Mouse (Mus musculus) heart, embryonic 13.5 days (tissue): ENCODE measurements around the gene Ifnar1. TPM values are rescaled to one million over a fixed set of nuclear protein-coding genes. Genes with fewer than 3 reads are reported as not detected.

Experiments used
- ATAC-seq: fragments of 200-750 bp; cut with Nextera tagmentation; 2 replicates; pipeline ENCODE4 v1.8.0; 2017; ENCODE audit warnings: moderate TSS enrichment; ENCODE audit not compliant: insufficient number of reproducible peaks, low FRiP score, low TSS enrichment; ENCODE audit errors: extremely low read depth
- H3K27ac ChIP-seq: fragments of 300-500 bp; sonication (generic); replicated peaks from 2 replicates; pipeline ENCODE4 v1.5.1; 2015; ENCODE audit warnings: moderate library complexity, mild to moderate bottlenecking, inconsistent platforms
- H3K27me3 ChIP-seq: fragments of 300-500 bp; sonication (generic); replicated peaks from 2 replicates; pipeline ENCODE4 v1.6.1; 2015; ENCODE audit warnings: mild to moderate bottlenecking, inconsistent platforms
- H3K36me3 ChIP-seq: fragments of 300-500 bp; sonication (generic); 2 replicates; pipeline ENCODE4 v1.6.1; 2015; ENCODE audit warnings: mild to moderate bottlenecking, inconsistent platforms
- H3K4me1 ChIP-seq: fragments of 300-500 bp; sonication (generic); 2 replicates; pipeline ENCODE4 v1.6.1; 2015; ENCODE audit warnings: inconsistent platforms
- H3K4me2 ChIP-seq: fragments of 300-500 bp; sonication (generic); 2 replicates; pipeline ENCODE4 v1.6.1; 2015; ENCODE audit warnings: inconsistent platforms, mild to moderate bottlenecking, moderate library complexity
- H3K4me3 ChIP-seq: fragments of 300-500 bp; sonication (generic); 2 replicates; pipeline ENCODE4 v1.5.1; 2015; ENCODE audit warnings: moderate library complexity, mild to moderate bottlenecking, inconsistent platforms
- H3K9ac ChIP-seq: fragments of 300-500 bp; sonication (generic); 2 replicates; pipeline ENCODE4 v1.6.1; 2015; ENCODE audit warnings: inconsistent platforms, mild to moderate bottlenecking, moderate library complexity
- H3K9me3 ChIP-seq: fragments of 300-500 bp; sonication (generic); 2 replicates; pipeline ENCODE4 v1.6.1; 2016; ENCODE audit warnings: inconsistent platforms
- WGBS: fragments of 180-500 bp; shearing (Covaris S2); methylation state at CpG from one replicate; pipeline ENCODE4 v1.1.7; 2015; ENCODE audit warnings: mixed read lengths; 5-methylcytosine and 5-hydroxymethylcytosine counted together
- polyA plus RNA-seq: library from polyadenylated mRNA; unstranded; fragments of >200 nt; fragmentation: Nextera tagmentation; extraction: Ambion mirVana; gene quantifications from 2 replicates; pipeline ENCODE4 v1.2.1, GENCODE M21; 2015

Gene Ifnar1
- polyA plus RNA-seq, 1 experiment from 2014 or later = 33.1 TPM

DNA sequence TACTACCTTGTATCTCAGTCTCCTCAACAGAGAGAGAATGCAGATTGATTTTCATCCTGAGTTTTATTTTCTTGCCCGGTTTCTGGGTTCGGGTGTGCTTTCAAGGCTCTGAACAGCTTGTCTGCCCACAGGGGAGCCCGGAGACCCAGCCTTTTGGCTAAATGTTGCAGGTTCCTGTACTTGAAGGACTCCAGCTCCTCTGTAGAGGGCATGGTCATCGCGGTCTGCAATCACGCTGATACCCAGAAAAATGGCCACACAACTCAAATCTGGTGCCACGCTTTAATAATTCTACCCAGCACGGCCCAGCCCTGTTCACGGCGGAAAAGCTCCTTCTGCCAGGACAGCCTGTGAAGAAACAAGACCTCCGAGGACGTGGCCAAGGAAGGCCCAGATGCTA, 21.4 kb downstream of the Ifnar1 start:
- no peak overlapping the region for H3K4me2 ChIP-seq
- no peak overlapping the region for H3K4me3 ChIP-seq
- H3K27ac ChIP-seq = no peak overlapping the region
- H3K27me3 ChIP-seq = no peaks in the 10 kb centered on the region
- H3K36me3 ChIP-seq = peaks cover 72% of the 10 kb centered on the region
- H3K4me1 ChIP-seq = 0 out of 2 replicates have a peak, but pooled peaks cover 2% of the 10 kb centered on the region
- H3K9me3 ChIP-seq = no peaks in the 10 kb centered on the region
- no peak overlapping the region for H3K9ac ChIP-seq
- 94% methylated on average over 12 of the region's 12 CpGs for WGBS
- no peak for ATAC-seq

- Histone ChIP-seq H3K9me3 (no peaks in the 10 kb centered on the region), H3K36me3 (peaks cover 20% of the 10 kb centered on the region), H3K4me1 (peaks cover 6% of the 10 kb centered on the region; the same call in 1 of the 2 replicates), H3K4me2 (no peak overlapping the region), H3K27ac (no peak overlapping the region), H3K9ac (peak overlapping the region; percentile 6; the same call in 1 of the 2 replicates), H3K4me3 (no peak overlapping the region), H3K27me3 (no peaks in the 10 kb centered on the region)
- WGBS = 30% methylated on average over 7 of the region's 7 CpGs
- no peak for ATAC-seq
These were observed 27.2 kb downstream of the Ifnar1 start for GRCm38 (mm10) chr16:91512161-91512787.

- 78% methylated on average over 6 of the region's 6 CpGs for WGBS
- H3K9ac ChIP-seq = no peak overlapping the region
- no peak overlapping the region for H3K27ac ChIP-seq
- H3K4me1 ChIP-seq = peaks cover 4% of the 10 kb centered on the region; the same call in 1 of the 2 replicates
- no peaks in the 10 kb centered on the region for H3K27me3 ChIP-seq
- H3K9me3 ChIP-seq = no peaks in the 10 kb centered on the region
- no peak overlapping the region for H3K4me2 ChIP-seq
- ATAC-seq = no peak
- no peak overlapping the region for H3K4me3 ChIP-seq
- H3K36me3 ChIP-seq = peaks cover 13% of the 10 kb centered on the region
These were observed 28.1 kb downstream of the Ifnar1 start for GRCm38 (mm10) chr16:91513099-91513498.

- WGBS = 47% methylated on average over 7 of the region's 7 CpGs
- H3K27me3 ChIP-seq = no peaks in the 10 kb centered on the region
- H3K4me3 ChIP-seq = no peak overlapping the region
- H3K4me1 ChIP-seq = peaks cover 4% of the 10 kb centered on the region; the same call in 1 of the 2 replicates
- ATAC-seq = no peak
- no peak overlapping the region for H3K27ac ChIP-seq
- H3K9ac ChIP-seq = no peak overlapping the region; the same call in 1 of the 2 replicates
- no peaks in the 10 kb centered on the region for H3K36me3 ChIP-seq
- H3K4me2 ChIP-seq = no peak overlapping the region
- H3K9me3 ChIP-seq = no peaks in the 10 kb centered on the region
These were observed 32.0 kb downstream of the Ifnar1 start for GRCm38 (mm10) chr16:91517020-91517419.

DNA sequence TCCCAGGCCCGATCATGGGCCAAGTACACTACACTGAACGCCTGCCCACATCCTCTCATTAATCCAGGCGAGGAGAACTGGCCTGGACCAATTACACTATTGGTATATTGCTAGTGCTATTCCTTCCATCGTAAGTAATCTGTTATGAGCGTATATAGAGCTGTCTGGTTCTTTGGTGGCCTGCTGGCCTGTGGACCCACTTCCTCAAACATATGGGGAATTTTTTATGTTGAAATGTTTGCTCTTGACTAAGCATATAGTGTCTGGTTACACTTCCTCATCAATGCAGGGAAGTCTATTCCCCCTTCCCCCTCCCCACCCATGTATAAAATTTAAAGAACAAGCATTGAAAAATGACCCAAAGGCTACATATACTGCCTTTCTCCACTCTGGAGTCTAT, 37.0 kb downstream of the Ifnar1 start:
- H3K9me3 ChIP-seq = no peaks in the 10 kb centered on the region
- H3K4me2 ChIP-seq = no peak overlapping the region
- no peaks in the 10 kb centered on the region for H3K27me3 ChIP-seq
- 78% methylated on average over 5 of the region's 5 CpGs for WGBS
- ATAC-seq = no peak
- H3K4me1 ChIP-seq = peaks cover 2% of the 10 kb centered on the region; the same call in 1 of the 2 replicates
- H3K27ac ChIP-seq = no peak overlapping the region
- no peaks in the 10 kb centered on the region for H3K36me3 ChIP-seq
- H3K4me3 ChIP-seq = no peak overlapping the region
- no peak overlapping the region for H3K9ac ChIP-seq

DNA sequence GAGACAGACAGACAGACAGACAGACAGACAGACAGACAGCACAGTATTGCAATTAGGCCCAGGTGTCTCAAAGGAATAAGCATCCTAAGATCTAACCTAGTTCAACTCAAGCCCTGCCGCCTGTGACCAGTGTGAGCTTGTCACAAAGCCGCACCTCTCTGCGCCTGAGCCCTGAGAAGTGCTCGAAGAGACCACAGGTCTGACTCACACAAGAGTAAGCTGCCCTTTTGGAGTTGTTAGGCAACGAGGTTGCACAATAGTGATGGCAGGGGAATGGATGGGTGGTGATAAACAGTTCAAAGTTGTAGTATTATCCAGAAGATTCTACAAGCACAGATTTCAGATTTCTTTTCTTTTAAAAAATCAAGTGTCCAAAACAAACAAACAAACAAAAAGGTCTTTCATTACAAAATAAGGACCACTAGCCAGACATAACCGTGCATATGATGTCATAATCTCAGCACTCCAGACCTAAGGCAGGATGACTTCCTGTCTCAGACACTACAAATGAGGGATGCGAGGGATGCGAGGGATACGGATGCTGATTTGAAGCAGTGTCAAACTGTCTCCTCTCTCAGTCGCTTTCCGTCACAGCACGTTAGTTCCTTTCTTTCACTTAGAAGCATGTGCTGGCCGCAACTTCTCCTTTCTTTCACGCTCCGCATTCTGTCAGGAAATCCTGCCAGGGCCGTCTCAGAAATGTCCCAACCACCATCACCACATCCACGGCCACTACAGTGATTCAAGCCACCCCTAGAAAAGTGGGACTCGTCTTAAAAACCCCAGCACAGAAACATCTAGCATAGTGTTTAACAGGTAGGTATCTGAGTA, 37.7 kb downstream of the Ifnar1 start:
- no peak for ATAC-seq
- Histone ChIP-seq H3K27ac (no peak overlapping the region), H3K9me3 (no peaks in the 10 kb centered on the region), H3K4me2 (no peak overlapping the region), H3K9ac (no peak overlapping the region), H3K4me3 (no peak overlapping the region), H3K36me3 (no peaks in the 10 kb centered on the region), H3K27me3 (no peaks in the 10 kb centered on the region), H3K4me1 (peaks cover 5% of the 10 kb centered on the region)
- 70% methylated on average over 18 of the region's 18 CpGs for WGBS

GRCm38 (mm10) chr16:91524206-91524605, 39.2 kb downstream of the Ifnar1 start:
- Histone ChIP-seq H3K36me3 (no peaks in the 10 kb centered on the region), H3K9me3 (no peaks in the 10 kb centered on the region), H3K9ac (no peak overlapping the region), H3K27ac (no peak overlapping the region), H3K4me1 (peaks cover 6% of the 10 kb centered on the region), H3K4me2 (no peak overlapping the region), H3K4me3 (no peak overlapping the region), H3K27me3 (no peaks in the 10 kb centered on the region)
- 74% methylated on average over 5 of the region's 5 CpGs for WGBS
- no peak for ATAC-seq

DNA sequence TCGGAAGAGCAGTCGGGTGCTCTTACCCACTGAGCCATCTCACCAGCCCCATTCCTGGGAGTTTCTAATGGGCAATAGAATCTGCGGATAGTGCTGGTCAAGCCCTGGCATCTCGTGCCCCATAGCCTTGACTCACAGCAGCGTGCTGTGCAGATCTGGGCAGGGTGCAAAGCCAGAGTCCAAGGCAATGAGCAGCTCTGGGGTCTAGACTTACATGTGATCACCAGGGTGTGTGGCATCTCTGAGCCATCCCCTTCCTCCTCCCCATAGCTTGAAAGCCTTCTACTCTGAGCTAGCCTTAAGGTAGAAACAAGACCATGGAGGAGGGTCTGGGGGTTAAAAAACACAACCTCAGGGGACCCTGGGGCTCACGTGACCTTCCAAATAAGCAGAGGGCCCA, 41.2 kb downstream of the Ifnar1 start:
- WGBS = 93% methylated on average over 6 of the region's 6 CpGs
- H3K27me3 ChIP-seq = no peaks in the 10 kb centered on the region
- H3K27ac ChIP-seq = no peak overlapping the region
- no peaks in the 10 kb centered on the region for H3K9me3 ChIP-seq
- no peak overlapping the region for H3K9ac ChIP-seq
- no peaks in the 10 kb centered on the region for H3K36me3 ChIP-seq
- no peak overlapping the region for H3K4me2 ChIP-seq
- ATAC-seq = no peak
- H3K4me1 ChIP-seq = peaks cover 10% of the 10 kb centered on the region
- H3K4me3 ChIP-seq = no peak overlapping the region

DNA sequence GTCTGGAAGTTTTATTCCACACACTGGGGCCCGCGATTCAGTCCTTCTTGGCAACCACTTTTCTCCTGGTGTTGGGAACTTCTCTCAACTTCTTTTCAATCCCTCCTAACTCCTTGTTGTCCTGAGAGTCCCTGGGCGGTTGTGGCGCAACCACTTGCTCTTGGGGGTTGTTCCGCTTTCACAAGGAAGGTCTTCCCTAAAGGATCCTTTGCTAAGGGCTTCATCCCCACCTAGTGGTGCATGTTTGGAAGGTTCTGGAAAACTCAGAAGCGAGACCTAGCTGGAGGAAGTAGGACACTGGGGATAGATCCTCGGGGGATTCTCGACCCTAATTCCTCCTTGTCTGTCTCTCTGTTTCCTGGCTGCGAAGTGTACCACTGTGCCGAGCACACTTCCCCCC, 42.0 kb downstream of the Ifnar1 start:
- H3K36me3 ChIP-seq = no peaks in the 10 kb centered on the region
- H3K4me3 ChIP-seq = no peak overlapping the region
- H3K27me3 ChIP-seq = no peaks in the 10 kb centered on the region
- WGBS = 67% methylated on average over 10 of the region's 10 CpGs
- peaks cover 18% of the 10 kb centered on the region for H3K4me1 ChIP-seq
- no peaks in the 10 kb centered on the region for H3K9me3 ChIP-seq
- ATAC-seq = no peak
- no peak overlapping the region for H3K4me2 ChIP-seq
- no peak overlapping the region for H3K9ac ChIP-seq
- H3K27ac ChIP-seq = no peak overlapping the region

GRCm38 (mm10) chr16:91527500-91527899, 42.5 kb downstream of the Ifnar1 start:
- 45% methylated on average over 5 of the region's 5 CpGs for WGBS
- H3K36me3 ChIP-seq = no peaks in the 10 kb centered on the region
- no peaks in the 10 kb centered on the region for H3K27me3 ChIP-seq
- H3K4me3 ChIP-seq = no peak overlapping the region
- ATAC-seq = no peak
- no peak overlapping the region for H3K4me2 ChIP-seq
- no peak overlapping the region for H3K27ac ChIP-seq
- no peaks in the 10 kb centered on the region for H3K9me3 ChIP-seq
- peaks cover 23% of the 10 kb centered on the region for H3K4me1 ChIP-seq
- H3K9ac ChIP-seq = no peak overlapping the region

DNA sequence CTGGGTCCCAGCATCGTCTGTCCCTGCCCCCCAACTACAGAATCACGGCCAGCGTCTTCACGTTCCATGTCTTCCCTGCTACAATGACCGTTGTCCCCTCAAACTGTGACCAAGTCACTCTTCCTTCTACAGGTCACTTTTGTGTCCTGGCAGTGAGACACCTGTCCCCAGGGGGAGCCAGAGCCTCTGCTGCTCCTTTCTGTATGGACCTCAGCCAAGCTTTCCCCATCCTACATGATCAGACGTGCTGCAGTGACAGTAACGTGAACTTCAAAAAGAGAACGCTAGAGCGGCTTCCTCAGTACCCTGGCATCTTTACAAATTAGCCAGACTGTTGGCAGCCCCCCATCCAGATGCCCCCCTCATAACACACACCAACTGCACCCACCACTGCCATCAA, 43.5 kb downstream of the Ifnar1 start:
- Histone ChIP-seq H3K27me3 (no peaks in the 10 kb centered on the region), H3K4me1 (peaks cover 33% of the 10 kb centered on the region), H3K9ac (no peak overlapping the region), H3K4me2 (no peak overlapping the region), H3K9me3 (no peaks in the 10 kb centered on the region), H3K4me3 (no peak overlapping the region), H3K36me3 (no peaks in the 10 kb centered on the region), H3K27ac (no peak overlapping the region)
- ATAC-seq = no peak
- 73% methylated on average over 9 of the region's 9 CpGs for WGBS
